Mouse (Mus musculus): ENCODE measurements at regions not wholly inside any gene's neighbourhood (a gene's known extent, or its start where the extent isn't known, plus 50 kb on each side); places are given as distances from the start of the nearest gene placed in this dataset.

DNA sequence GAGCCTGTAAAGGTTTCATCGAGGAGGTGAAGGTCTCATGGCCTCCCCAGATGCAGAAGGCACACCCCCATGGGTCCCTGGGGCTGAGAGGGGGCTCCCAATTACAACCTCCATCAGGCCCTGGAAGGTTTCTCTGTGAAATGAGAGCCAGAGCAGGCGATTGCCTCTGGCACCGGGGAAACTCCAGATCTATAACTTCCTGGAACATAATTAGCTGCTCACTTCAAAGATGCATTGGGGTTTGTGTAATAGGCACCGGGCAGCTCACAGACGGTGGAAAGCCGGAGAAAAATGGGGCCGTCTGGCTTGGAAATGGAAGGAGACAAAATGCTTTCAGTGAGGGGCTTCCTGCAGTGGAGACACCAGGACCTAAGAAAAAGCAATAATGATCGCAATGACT lies 151.2 kb upstream of the Mvb12b start:
- DNase-seq (ENCODE audit: low spot score) = no peak

DNA sequence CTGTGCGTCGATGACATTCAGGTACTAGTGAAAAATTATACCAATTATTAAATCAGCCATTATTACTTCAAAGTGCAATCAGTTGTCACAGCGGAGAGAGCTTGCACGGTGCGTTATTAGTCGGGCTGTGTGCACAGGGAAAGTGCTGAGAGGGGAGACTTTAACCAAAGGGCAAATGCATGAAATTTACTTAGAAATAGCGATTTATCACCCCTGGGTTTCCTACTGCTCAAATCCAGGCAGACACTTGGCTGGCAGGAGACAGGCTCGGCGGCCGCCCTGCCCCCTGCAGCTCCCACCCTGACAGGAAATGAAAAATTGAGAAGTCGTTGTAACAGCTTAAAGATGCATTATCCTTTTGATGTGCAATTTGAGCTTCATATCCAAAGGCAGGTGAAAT lies 145.5 kb upstream of the Mvb12b start:
- no peak for DNase-seq (ENCODE audit: low spot score)

DNA sequence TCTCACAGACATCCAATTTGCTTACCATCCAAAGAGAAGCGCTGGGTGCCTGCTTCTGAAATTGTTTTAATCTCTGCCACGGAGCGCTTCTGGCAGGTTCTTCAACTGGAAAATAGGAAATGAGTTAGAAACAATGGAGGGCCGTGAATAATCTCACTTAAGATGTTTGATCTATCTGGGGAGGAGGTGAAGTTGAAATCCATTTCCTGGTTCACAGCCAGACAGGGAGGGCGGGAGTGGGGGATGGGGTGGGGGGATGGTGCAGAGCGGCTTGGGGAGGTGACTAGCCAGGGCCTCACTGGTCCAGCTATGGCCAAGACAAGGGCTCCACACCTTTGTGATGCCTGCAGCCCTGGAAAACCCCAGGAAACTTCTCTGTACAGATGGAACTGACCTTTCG lies 143.7 kb upstream of the Mvb12b start:
- DNase-seq (ENCODE audit: low spot score) = peak; percentile 3

DNA sequence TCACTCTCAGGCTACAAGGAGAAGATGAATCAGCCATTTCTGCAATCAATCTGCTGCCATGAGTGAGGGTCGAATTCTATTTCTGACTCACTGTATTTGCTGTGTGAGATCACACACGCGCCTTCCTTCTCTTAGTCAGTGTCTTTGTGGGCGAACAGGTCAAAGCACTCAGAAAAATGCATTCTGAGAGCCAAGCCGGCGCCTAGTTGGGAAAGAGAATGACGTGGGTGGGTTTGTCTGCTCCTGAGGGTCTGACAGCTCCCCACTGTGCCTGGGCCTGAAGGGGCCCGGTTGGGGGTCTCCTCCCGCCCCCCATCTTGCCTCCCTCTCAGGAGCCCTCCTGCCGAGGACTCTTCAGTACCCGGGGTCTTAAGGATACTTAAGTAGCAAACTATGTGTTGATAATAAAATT lies 143.3 kb upstream of the Mvb12b start:
- DNase-seq (ENCODE audit: low spot score) = peak; percentile 3

DNA sequence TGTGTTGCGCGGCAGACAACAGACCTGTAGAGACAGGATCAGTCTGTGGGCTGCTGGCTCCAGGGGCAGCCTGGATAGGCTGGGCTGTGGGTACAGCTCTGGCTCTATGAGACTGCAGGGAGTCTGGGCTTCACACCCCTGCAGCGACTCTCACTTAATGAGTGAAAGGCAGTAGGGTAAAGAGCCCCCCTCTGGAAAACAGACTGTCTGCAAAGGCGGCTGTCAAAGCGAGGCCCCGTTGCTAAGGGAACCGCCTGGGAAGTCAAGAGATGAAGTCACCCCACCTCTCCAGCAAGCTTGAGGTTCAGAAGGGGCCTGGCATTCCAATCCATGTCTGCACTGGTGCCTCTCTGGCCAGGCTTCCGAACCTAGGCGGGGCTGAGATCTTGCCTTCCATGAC lies 139.7 kb upstream of the Mvb12b start:
- no peak for DNase-seq (ENCODE audit: low spot score)

DNA sequence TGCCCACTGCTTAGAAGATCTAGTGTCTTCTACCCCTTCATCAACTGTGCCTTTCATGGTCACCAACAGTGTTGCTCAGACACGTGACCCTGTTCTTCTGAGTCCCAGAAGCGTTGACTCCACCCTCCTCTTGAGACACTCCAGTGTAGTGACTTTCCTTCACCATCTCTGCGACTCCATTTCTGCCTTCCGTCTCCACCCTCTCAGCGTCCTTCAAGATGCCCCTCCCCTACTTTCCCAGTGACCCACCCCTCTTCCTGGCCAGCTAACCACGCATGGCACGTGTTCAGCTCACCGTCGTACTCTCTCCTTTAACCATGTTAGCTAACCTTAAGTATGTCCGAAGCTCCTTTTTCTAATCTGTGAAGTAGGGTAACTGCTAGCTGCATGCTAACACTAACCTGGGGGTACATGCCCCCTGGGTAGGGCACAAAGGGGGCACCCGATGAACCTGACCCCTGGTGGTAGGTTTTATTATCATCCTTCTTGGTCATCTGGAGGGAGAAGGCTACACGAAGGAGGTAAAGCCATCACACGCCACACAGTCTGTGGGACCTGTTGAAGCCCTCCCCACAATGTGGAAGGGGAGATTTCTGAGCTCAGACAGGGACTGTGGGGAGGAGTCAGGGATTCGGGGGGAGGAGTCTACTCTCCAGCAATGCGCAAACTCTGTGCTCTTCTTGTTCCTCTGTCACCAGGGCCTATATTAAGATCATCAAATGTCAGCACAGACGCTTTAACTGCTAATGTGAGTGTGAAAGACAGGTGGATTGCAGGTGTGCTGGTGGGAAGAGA lies 139.0 kb upstream of the Mvb12b start:
- DNase-seq (ENCODE audit: low spot score) = no peak

DNA sequence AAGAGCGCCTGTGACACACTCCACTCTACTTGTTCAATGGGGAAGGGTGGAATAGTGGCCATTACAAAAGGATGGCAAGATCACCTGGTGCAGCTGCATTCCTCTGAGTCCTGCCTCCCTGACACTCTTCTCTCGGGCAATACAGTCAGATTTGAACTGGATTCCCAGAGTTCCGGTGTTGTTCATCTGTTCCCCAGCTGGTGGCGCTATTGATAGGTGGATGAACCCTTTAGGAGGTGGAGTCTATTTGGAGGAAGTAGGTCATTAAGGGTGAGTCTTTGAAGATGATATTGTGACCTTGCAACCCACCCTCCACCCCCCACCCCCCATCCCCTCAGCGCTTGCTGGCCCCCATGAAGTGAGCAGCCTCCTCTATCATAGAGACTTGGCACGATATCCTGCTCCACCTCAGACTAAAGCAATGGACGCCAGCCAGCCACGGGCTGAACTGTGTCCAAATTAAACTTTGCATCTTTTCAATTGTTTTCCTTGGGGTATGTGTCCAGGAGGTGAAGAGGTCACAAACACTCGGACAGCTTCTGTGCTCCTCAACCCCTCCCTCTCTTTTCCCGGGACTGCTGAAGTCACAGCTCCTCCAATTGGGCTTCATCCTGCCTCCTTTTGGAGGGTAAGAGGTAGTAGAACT lies 138.1 kb upstream of the Mvb12b start:
- peak; percentile 60 for DNase-seq (ENCODE audit: low spot score)

DNA sequence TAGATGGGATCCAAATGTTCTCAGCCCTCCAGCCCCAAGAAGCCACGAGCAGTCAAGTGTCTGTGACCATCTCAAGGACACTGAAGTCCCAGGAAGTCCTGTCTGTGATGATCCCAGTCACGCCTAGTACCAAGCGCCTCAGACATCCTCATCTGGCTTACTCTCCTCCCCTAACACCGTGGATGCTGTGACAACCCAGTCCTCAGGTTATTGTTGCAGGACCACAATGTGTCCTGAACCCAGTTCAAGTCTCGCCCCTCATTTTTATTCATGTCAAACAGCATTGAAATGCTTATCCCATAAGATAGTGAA lies 129.4 kb upstream of the Mvb12b start:
- no peak for DNase-seq (ENCODE audit: low spot score)

DNA sequence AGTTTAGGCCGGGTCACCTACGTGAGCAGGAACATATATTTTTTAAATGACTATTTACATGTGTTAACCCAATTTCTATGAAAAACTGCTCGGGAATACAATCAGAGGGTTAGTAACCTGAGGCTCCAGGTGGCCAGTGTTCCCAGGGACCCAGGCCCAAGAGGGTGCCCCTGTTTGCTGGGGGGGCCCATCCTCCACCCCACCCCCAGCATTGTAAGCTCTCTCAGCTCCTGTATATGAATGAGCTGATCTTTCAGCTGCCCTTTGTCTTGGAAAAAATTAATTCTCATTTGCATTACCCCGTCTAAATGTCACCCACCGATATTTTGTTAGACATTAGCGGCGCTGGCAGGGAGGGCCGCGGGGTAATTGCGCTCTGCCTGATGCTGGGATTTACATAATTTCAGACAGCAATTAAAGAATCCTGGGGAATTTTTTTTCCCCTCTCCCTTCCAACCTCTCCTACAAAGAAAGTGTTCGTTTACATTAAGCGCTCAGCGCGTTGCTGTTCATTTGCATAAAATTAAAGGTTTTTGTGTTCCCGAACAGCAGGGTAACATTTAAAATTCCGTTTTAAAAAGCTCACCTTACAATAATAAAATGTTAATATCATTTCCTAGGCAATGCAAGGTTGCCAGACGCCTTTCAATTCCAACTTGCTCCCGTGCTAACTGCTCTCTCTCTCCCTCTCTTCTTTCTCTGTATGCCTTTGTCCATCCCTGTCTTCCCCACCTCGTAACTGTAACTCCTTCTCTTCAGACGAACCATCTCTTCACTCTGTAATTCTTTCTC lies 128.8 kb upstream of the Mvb12b start:
- no peak for DNase-seq (ENCODE audit: low spot score)

DNA sequence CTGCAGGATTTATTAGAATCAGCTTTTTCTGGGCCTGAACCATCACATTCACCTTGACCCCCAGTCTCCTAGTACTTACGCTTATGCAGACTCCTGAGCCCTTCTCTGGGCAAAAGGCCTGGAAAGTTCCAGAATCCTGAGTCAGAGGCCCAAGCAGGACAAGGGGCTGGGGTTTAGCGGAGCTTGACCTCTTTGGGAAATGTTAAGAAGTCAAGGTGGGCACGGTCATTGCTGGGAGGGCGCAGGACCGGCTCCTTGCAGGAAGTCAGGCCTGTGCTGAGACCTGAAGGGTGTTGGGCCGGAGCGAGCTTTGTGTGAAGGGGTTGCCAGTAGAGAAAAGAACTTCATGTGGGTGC lies 127.9 kb upstream of the Mvb12b start:
- DNase-seq (ENCODE audit: low spot score) = no peak

DNA sequence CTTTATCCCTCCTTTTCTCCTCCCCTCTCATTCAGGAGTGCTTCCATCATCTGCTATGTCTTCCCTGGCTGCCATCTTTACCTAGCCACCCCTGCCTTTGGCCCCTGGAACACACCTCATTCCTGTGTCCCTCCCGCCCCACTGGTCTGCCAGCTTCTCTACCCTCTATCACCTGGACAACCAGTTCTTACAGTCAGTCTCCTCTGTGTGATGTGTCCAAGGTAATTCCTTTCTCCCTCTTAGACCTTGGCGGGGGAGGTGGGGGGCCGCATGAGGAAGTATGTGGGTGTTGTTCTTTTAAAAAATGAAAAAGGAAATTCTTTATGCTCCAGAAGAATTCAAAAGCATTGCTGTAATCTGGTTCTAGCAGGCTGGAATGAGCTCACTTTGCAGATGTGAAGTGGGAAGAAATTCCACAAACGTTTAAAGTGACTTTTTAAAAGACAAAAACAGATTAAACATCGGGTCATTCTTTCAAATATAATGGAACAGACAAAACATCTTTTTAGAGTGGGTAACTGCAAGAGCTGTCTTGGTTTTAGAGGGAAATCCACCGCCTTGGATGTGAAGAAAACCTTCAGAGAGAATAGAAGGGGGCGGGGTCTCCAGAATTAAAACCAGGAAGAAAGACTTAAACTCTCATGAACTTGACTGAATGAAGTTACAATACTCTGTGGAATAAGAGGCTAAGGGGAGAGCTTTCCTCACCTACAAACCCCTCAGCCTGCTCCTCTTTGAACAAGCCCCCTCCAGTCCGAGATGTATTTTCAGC lies 127.3 kb upstream of the Mvb12b start:
- no peak for DNase-seq (ENCODE audit: low spot score)

DNA sequence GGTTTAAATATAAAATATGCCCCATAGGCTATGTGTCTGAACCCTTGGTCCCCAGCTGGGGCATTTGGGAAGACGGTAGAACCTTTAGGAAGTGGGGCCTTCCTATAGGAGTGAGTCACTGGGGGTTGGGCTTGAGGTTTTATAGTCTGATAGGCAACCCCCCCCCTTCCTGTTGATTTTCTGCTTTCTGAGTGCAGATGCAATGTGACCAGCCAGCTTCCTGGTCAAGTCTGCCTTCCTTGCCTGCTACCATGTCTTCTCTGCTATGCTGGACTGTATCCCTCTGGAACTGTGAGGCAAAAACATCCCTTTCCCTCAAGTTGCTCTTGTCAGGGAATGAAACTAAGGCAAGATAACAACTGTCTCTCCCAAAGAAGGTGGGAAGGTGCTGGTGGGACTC lies 122.4 kb upstream of the Mvb12b start:
- no peak for DNase-seq (ENCODE audit: low spot score)

DNA sequence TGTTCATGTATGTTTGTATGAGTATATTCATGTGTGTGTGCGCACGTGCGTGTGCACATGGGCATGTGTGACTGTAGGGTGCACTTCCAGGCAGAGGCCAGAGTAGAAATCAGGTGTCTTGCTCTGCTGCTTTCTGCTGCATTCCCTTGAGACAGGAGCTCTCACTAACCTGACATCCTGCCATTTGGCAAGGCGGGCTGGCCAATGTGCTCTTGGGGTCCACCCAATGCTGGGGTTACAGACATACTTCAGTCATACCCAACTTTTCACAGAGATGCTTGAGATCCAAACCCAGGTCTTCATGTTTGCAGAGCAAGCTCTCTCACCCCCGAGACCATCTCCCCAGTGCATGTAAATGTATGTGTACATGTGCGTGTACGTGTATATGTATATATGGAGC lies 120.2 kb upstream of the Mvb12b start:
- no peak for DNase-seq (ENCODE audit: low spot score)

DNA sequence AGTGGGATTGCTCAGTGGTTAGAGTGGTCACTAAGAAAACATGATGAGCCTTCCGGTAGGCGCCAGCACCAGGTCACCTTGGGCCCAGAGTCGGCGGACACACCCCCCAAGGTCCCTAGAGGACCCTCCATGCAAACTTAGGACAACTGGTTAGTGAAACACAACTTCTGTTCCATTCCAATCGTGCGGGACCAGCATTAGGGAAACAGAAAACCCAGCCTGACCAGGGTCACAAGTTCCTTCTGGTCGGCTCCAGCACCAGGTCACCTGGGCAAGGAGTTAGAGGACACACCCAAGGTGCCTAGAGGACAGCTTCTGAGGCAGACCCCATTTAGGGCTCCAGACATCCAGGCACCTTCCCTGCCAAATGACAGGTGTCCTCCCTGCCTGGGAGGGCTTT lies 109.4 kb upstream of the Mvb12b start:
- DNase-seq (ENCODE audit: low spot score) = no peak

DNA sequence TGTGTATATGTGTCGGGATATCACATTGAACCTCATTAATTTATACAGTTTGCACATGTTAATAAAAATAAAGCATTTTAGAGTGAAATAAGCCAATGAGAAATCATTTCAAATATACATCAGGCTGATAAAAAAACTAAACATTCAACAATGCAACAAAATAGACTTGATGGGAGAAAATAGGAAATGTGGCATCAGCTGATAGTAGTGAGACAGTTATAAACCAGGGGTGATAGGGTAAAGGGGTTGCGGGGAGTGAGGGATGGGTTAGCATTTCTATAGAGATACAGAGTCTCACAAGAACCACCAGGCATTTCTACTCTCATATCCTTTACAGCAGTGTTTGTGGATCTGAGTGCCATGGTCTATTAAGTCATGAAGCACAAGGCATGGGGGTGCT lies 108.6 kb upstream of the Mvb12b start:
- no peak for DNase-seq (ENCODE audit: low spot score)

DNA sequence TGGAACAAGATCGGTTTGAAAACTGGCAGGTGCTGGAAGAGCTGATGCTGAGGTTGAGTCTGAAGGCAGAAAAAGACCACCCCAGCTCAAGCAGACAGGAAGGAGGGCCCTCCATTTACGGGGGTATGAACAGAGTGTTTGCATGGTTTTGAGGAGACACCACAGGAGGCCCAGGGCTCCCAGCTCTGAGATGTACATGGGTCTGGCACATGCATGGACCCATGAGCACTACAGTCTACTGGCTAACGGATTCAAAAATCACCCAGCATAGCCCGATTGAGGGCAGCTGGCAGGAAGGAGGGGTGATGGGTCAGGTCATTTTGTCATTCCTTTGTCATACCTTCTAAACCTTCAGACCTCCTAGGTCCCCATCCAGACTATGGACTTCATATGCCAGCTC lies 103.6 kb upstream of the Mvb12b start:
- DNase-seq (ENCODE audit: low spot score) = no peak

DNA sequence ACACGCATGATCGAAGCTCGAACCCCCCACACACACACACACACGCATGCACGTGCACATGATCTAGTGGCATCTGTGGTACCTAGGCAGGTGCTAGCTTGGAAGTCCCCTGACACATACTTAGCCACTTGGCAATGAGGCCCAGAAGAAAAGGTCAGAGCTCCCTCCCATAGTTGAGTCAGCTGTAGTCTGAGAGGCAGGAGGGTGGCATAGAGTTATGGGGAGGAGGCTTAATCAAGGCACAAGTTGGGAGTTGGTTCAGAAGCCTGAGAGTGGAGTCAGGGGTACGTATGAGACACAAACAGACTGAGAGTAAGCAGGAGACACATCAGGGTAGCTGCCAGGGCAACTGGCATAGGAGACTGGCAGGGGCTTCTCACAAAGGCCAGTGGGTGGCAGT lies 103.0 kb upstream of the Mvb12b start:
- no peak for DNase-seq (ENCODE audit: low spot score)

DNA sequence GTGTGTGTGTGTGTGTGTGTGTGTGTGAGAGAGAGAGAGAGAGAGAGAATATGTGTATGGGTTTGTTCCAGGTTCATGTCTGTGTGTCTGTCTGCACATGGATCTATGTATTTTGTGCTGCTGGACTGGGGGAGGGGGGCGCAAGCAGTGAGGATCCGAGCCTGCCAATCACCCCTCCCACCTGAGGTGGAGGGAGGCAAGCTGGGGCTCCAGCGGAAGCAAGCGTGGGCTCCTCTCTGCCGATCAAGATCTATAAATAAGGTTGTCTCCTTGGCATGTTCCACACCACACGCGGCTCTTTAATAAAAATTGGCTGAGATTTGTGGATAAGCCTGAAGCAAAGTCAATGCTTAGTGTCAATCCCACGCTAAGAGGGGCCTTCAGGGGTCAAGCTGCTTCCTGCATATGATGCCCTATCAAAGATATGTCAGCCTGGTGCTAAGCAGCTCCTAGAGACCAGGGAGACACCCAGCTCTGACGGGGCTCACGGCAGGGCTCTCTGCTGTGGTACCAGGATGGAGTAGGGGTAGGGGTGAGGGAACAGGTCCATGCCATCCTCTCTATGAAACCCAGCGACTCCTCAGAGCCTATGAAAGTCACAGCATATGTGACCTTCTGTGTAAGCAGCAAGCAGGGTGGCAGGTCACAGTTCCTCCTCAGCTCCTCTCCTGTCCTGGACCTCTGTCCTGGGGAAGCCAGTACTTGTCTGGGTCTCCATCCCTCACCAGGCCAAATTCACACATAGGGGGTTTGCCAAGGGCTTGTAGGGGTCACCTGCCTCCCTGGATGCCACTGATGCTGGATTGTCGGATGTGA lies 102.0 kb upstream of the Mvb12b start:
- DNase-seq (ENCODE audit: low spot score) = no peak

DNA sequence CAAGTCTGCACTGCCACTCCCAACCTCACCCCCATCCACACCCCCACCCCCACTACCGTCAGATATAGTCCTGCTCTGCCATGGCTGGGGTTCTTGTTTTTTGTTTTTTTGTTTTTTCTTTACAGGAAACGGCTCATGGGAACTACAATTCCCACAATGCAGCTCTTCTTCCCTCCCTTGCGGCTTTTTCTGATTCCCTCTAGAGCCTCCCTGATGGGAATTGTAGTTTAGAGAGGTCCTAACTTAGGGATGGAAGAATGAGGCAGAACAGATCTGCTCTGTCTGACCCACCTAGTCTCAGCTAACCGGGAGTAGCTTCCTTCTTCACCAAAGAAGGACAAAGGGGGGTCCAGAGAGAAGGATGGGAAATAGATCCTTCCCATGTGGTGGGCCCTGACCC lies 98.7 kb upstream of the Mvb12b start:
- no peak for DNase-seq (ENCODE audit: low spot score)

DNA sequence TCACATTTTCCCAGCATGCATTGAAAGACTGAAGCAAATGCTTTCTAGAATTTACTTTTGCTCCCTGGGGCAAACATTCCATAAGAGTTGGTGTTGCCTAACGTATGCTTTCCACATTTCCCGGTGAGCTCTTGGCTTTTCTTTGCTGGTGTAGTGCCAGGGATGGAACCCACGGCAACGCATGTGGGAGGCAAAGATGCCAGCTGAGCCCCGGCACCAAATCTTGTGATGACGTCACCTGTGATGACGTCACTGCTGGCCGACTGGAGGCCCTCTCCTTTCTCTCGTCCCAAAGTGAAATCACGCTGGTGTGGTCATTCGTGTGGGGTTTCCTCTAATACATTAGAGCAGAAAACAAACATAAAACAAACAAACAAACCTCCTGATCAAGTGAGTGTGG lies 97.6 kb upstream of the Mvb12b start:
- DNase-seq (ENCODE audit: low spot score) = no peak

DNA sequence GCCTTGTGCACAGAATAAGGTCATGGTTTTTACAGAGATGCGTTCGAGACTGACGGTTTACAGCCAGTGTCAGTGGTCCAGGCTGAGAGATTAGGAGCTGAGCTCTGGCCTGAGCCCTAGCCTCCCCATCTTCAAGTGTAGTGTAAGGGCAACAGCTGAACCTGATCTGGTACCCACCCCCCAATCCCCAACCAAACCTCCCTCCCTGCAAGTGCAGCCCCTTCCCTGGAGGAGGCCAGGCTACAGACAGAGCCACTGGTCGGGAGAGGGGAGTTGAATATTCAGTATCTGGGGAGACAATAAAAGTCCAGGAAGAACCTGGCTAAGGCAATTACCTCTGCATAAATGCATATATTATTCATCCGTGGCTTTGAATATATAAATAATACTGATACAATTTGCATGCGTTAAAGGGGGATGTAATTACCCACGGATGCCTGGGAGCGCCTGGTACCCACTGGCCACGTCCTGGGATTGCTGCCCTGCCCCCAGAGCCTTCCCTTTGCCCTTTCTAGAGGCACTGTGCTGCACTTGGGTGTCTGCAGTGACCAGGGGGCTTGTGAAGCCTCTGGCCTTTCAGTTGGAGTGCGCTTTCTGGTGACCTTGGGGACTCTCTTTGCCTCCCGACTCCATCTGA lies 95.5 kb upstream of the Mvb12b start:
- no peak for DNase-seq (ENCODE audit: low spot score)
